Mouse (Mus musculus): ENCODE results near the gene Klhdc9.

Gene Klhdc9

GRCm38 (mm10) chr1:171309321-171309720 lies 51.3 kb downstream of the Klhdc9 start:
- DNase-seq (ENCODE audit: extremely low read depth, low read depth), result no peak

Data from MEL-GATA-1-ER (cell line).